Mouse (Mus musculus) lung, postnatal 36 days (tissue): ENCODE data around the gene Pcbd2.

Source experiments
- DNase-seq: peaks from one replicate; pipeline ENCODE4 v3.0.0; 2022; ENCODE audit warnings: mixed read lengths

The Pcbd2 gene

DNA sequence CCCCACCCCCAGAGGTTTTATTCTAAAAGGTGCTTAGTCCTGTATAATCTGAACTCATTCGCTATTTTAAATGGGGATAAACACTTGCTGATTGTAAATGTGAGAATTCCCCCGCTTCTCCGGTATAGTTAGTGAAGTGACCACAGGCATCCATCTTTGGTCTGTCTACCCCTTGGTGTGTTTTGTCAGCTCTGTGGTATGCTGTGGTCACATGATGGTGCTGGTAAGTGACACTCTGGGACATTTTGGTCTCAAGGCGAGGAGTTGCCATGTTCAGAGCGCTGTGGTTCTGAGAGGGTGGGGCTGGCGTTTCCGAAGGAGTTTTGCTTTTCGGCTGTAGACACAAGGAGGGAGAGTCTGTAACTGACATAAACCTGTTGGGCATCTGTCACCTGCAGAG, 10.7 kb downstream of the Pcbd2 start:
- DNase-seq: no peak

DNA sequence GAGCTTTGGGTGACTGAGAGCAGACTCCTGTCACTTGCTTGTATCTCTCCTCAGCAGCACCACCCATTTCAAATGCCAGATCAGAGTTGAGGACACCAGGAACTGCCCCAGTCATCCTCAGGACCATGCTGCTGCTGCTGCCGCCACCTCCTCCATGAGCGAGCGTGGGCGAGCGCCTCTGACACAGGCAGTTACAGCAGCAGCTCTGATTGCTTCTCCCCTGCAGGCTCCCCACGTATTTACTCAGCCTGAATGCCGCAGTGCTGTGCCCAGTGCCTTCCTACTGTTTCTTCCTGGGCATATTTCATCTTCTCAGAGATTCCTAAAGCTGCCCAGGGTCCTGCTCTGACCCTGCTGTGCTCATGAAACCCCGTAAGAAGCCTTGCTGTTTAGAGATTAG, 15.1 kb downstream of the Pcbd2 start:
- DNase-seq: no peak

DNA sequence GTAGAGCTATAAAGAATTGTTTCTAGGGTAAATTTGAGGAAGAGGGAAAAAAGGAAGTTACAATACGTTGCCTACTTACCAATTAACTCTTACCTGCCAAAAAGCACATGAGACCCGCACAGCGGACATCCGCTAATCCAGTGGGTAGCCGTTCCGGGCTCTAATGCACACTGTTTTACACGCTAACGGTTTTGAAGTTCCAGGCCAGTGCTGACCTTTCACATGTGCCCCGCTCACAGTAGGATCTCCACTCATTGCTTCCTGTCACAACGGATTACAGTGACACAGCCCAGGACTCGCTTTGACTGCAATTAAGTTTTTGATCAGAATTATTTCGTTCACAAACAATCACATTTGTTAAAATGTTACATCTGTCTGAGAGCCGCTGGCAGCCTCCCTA, 27.2 kb downstream of the Pcbd2 start:
- DNase-seq: no peak

DNA sequence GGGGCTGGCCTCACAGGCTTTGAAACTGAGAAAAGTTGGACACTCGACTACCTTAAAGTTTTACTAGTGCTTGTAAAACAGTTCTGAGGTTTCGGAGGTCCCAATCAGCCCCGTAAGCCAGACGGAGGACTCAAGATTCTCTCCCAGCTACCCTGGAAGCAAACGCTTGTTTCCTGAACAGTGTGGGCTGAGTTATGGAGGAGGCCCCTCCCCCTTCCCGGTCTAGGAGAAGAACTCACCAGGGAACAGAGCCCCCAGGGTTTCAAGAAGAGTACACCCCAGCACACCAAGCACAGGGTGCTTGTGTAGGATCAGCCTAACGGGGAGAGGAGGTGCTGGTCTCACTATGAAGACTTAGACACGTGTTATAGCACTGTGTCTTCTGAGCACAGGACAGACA, 29.6 kb downstream of the Pcbd2 start:
- DNase-seq: no peak

GRCm38 (mm10) chr13:55757645-55758044, 30.5 kb downstream of the Pcbd2 start:
- DNase-seq: peak; percentile 17

DNA sequence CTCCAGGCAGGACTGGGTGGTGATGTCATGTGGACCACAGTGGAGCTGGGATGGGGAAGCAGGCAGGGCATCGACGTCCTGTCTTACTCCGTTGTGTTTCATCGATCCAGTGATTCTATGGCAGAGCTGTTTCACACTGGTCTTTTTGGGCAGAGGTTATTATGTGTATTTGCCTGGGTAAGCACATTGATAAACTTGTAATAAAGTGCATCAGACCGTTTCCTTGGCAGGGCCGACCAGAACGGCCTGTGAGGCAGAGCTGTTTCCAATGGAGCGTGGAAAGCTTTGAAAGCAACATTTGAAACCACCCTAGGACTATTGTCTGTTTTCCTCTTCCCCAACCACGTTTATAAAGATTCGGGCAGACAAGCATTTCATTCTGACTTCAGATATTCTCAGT, 33.4 kb downstream of the Pcbd2 start:
- no peak for DNase-seq

GRCm38 (mm10) chr13:55761486-55761885, 34.3 kb downstream of the Pcbd2 start:
- DNase-seq: no peak

DNA sequence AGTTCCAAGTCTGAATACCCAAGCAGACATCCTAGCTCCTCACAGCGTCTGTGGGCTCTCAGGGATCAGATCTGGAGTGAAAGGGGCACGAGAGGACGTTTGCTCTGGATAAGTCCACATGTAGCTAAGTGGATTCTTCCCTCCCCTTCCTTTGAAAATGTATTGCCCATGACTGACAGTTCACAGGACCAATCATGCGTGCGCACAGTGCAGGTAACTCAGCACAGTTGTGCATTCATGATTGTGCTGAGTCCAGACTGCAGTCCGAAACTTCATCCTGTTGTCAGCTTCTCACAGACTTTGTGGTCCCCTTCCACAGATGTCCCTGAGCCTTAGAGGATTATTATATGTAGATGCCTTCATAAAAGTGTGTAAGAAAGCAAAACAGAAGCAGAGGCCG, 47.2 kb downstream of the Pcbd2 start:
- no peak for DNase-seq

- no peak for DNase-seq
Measured at GRCm38 (mm10) chr13:55775056-55775455, 47.9 kb downstream of the Pcbd2 start.

DNA sequence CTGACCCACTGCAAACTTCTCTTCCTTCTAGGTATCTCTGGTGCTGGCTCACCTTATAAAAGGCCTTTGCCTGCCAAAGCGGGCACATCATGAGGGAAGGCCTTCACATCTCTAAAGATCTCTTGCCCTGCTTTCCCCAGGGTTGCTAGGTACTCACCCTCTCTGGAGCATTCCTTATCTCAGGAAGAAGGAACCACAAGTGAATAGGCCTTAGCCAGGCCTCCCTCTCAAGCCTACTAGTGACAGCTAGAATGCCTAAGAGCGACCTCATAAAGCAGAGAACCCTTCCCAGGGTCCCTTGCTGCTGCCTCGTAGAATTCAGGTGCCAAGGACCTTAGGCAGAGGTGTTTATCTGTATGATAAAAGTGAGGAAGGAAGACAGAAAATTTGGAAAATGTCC, 57.1 kb downstream of the Pcbd2 start, which contains the start of gene Catsper3:
TSS of gene Catsper3 (plus strand) at position 301 of the 400 bp plus-strand sequence.
- DNase-seq: no peak

DNA sequence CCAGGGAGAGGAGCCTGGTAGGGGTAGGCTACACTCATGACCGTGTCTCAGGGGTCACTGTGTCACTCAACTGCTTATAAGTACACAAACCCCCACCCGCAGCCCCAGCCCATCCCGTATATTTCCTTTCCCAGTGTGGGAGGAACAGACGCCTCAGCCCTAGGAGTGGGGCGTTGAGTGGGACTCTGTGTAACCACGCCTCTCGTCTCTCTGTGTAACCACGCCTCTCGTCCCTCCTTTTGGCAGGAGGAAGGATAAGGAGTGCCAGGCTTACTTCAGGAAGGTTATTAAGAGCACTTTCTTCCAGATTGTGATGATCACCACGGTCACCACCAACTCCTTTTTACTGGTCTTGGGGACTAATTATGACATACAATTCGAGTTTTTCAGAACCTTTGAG, 59.0 kb downstream of the Pcbd2 start:
- peak; percentile 75 for DNase-seq

GRCm38 (mm10) chr13:55801246-55801645, 74.1 kb downstream of the Pcbd2 start:
- no peak for DNase-seq

DNA sequence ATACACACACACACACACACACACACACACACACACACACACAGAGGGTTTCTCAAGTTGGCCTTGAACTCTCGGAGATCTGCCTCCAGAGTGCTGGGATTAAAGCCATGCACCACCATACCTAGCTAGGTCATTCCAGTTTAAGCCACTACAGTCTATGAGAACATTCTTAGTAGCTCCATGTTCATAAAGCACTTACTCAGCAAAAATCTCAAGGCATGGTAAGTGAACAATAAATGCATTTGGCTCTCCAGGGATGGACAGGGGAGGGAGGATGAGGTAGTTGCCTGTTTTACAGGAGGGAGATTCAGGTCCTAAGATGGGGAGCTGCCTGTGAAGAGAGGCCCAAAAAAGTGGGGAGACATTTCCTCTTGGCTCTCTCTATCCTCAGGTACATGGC, 76.8 kb downstream of the Pcbd2 start:
- no peak for DNase-seq

- no peak for DNase-seq
Measured at GRCm38 (mm10) chr13:55809041-55809623, 82.0 kb downstream of the Pcbd2 start.

- no peak for DNase-seq
Measured at GRCm38 (mm10) chr13:55809707-55810106, 82.5 kb downstream of the Pcbd2 start.

DNA sequence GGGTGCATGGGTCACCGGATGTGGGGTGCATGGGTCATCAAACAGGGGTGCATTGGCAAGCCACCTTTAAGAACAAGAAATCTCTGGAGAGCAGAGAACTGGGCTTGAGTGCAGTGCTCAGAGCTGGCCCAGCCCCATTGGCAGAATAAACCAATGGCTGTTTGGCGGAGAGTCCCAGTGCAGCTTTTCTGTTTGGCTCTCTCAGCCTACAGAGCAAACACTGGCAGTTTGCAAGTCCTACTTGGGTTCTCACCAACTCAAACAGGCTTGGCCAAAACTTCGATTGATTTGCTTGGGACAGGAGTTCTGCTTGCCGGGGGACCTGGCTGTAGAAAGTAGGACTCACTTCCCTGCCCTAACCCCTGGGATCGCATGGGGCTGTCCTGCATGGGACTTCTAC, 83.8 kb downstream of the Pcbd2 start:
- DNase-seq: peak; percentile 55

- DNase-seq: no peak
Measured at GRCm38 (mm10) chr13:55813490-55814016, 86.4 kb downstream of the Pcbd2 start.

DNA sequence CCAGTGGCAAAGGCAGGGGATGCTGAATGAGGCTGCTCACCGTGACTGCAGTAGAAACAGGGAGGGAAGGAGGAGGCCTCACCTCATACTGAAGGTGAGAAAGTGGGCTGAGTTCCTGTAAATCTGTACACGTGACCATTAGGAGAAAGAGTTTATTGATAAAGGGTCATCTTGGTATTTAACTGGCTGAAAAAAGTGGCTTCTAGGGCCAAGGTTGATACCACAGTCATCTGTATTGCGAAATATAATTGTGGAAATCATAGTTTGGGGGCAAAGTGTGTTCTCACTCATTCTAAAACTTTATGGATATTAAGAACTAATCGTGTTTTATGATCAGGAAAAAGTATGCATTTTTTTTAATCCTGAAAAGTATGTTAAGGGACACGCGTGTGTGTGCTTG, 87.7 kb downstream of the Pcbd2 start:
- DNase-seq: no peak

DNA sequence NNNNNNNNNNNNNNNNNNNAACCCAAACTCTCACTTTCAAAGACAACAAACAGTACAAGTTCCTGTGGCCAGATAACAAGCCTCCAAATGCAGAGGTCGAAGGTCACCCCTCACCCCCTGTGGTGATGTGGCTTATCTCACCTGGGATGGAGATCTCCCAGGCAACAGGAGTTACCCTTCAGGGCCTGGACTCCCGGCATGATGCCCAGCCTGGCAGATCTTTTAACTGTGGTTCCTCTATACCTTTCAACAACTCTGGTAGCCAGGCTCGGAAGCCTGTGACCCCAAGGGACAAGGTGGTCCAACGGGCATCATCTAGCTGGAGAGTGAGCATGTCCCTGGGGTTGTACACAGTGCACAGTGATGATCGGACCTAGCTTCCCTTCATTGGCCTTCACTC, 95.3 kb downstream of the Pcbd2 start:
- no peak for DNase-seq

GRCm38 (mm10) chr13:55824151-55824945, 97.2 kb downstream of the Pcbd2 start:
- DNase-seq: no peak

DNA sequence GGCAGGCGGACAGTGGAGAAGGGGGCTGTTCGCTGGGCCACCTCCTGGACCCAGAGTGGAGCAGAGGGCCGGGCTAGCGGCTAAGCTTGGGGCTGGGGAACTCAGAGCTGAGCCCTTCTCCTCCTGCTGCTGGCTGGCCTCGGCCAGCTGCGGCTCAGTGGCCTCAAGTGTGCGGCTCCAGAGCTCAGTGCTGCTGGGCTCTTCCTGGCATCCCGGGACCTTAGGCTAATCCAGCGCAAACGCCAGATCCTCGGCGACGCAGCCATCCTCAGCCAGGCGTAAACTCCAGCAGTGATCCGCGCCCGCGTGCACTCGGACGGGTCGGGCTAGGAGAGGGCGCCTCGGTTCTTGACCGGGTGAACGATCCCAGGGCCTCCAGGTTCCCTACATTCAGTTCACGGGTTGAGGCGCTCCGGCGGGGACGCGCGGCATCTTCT, 98.1 kb downstream of the Pcbd2 start:
- DNase-seq: no peak

- DNase-seq: no peak
Measured at GRCm38 (mm10) chr13:55826008-55826671, 99.0 kb downstream of the Pcbd2 start.
